Mouse (Mus musculus) hindbrain, postnatal 0 days (tissue): Measurements from ENCODE around the gene Mtmr12. TPM values are rescaled to one million over a fixed set of nuclear protein-coding genes. Genes with fewer than 3 reads are reported as not detected.

Experiments
- ATAC-seq: fragments of 200-750 bp; cut with Nextera tagmentation; 2 replicates; pipeline ENCODE4 v1.8.0; 2017; ENCODE audit warnings: mild to moderate bottlenecking, moderate TSS enrichment, moderate library complexity
- DNase-seq: peaks from one replicate; pipeline ENCODE4 v3.0.0-alpha.2; 2015; ENCODE audit warnings: low spot score
- H3K27ac ChIP-seq: fragments of 300-500 bp; sonication (generic); 2 replicates; pipeline ENCODE4 v1.5.1; 2014; ENCODE audit warnings: mild to moderate bottlenecking
- H3K27me3 ChIP-seq: fragments of 300-500 bp; sonication (generic); 2 replicates; pipeline ENCODE4 v1.6.1; 2014; ENCODE audit warnings: low read length, mixed read lengths; ENCODE audit not compliant: insufficient read depth
- H3K36me3 ChIP-seq: fragments of 300-500 bp; sonication (generic); 2 replicates; pipeline ENCODE4 v1.6.1; 2014; ENCODE audit warnings: low read length, mixed read lengths; ENCODE audit not compliant: insufficient read depth
- H3K4me1 ChIP-seq: fragments of 300-500 bp; sonication (generic); 2 replicates; pipeline ENCODE4 v1.6.1; 2014; ENCODE audit warnings: antibody characterized with exemption, low read length, mixed read lengths; ENCODE audit not compliant: insufficient read depth
- H3K4me2 ChIP-seq: fragments of 300-500 bp; sonication (generic); 2 replicates; pipeline ENCODE4 v1.6.1; 2014; ENCODE audit warnings: low read depth, mild to moderate bottlenecking, low read length, moderate library complexity, mixed read lengths
- H3K4me3 ChIP-seq: fragments of 300-500 bp; sonication (generic); 2 replicates; pipeline ENCODE4 v1.5.1; 2014; ENCODE audit warnings: low read length
- H3K9ac ChIP-seq: fragments of 300-500 bp; sonication (generic); replicated peaks from 2 replicates; pipeline ENCODE4 v1.6.1; 2014; ENCODE audit warnings: mild to moderate bottlenecking, low read length, moderate library complexity, mixed read lengths
- H3K9me3 ChIP-seq: fragments of 300-500 bp; sonication (generic); 2 replicates; pipeline ENCODE4 v1.6.1; 2016; ENCODE audit warnings: low read length, mixed read lengths
- CTCF ChIP-seq: IDR thresholded peaks from 2 replicates; pipeline ENCODE4 v1.5.1; 2016; ENCODE audit warnings: antibody characterized with exemption, control low read depth, low read depth
- WGBS: fragments of 180-500 bp; shearing (Covaris S2); extraction: QIAGEN DNeasy Blood & Tissue Kit; methylation state at CpG from one replicate; pipeline ENCODE4 v1.1.7; 2014; 5-methylcytosine and 5-hydroxymethylcytosine counted together
- microRNA counts: library from miRNA; unstranded; fragments of <30 nt; microRNA quantifications from one replicate; lab custom pipeline; 2015
- microRNA-seq, 2 experiments: library from miRNA; unstranded; fragments of <30 nt; microRNA quantifications; one replicate each; pipeline ENCODE4; 2016
- polyA plus RNA-seq: library from polyadenylated mRNA; unstranded; fragments of >200 nt; fragmentation: Nextera tagmentation; extraction: Ambion mirVana; gene quantifications from 2 replicates; pipeline ENCODE4 v1.2.1, GENCODE M21; 2015
- total RNA-seq: library from RNA; depleted of rRNA; stranded (reverse); fragments of >200 nt; gene quantifications from 2 replicates; pipeline ENCODE4 v1.2.3, GENCODE M21; 2014; rRNA removed

The Mtmr12 gene
- total and polyA plus RNA-seq, 2 experiments from 2014 or later: 5.7 to 12.6 TPM

GRCm38 (mm10) chr15:12320441-12321090 lies 115.7 kb downstream of the Mtmr12 start:
- Histone ChIP-seq H3K9ac (peak overlapping the region; percentile 95), H3K9me3 (no peaks in the 10 kb centered on the region), H3K4me2 (peak overlapping the region; percentile 82), H3K4me3 (peak overlapping the region; percentile 95), H3K27ac (peak overlapping the region; percentile 96), H3K27me3 (no peaks in the 10 kb centered on the region), H3K4me1 (peaks cover 14% of the 10 kb centered on the region), H3K36me3 (no peaks in the 10 kb centered on the region)
- DNase-seq: no peak
- no peak for TF ChIP-seq CTCF
- ATAC-seq: no peak
- WGBS: 5% methylated on average over 22 of the region's 22 CpGs

GRCm38 (mm10) chr15:12321091-12321787 lies 116.4 kb downstream of the Mtmr12 start, which contains the start of gene Golph3:
Gene Golph3, plus strand, starts transcription at chr15:12321450.
- peak; percentile 98 for DNase-seq
- ATAC-seq: peak; percentile 98
- Histone ChIP-seq H3K9ac (peak within 1 kb of the TSS; percentile 95), H3K36me3 (no peaks in the 10 kb centered on the region), H3K4me1 (peaks cover 14% of the 10 kb centered on the region), H3K4me3 (peak within 1 kb of the TSS; percentile 95), H3K4me2 (peak within 1 kb of the TSS; percentile 82), H3K9me3 (no peaks in the 10 kb centered on the region), H3K27ac (peak within 1 kb of the TSS; percentile 96), H3K27me3 (no peaks in the 10 kb centered on the region)
- under 1% methylated on average over 70 of the region's 74 CpGs for WGBS
- TF ChIP-seq CTCF: no peak

GRCm38 (mm10) chr15:12321788-12322621 lies 117.2 kb downstream of the Mtmr12 start, which contains the start of gene 1810049J17Rik:
Gene 1810049J17Rik, minus strand, starts transcription at chr15:12321899.
- no peaks in the 10 kb centered on the region for H3K27me3 ChIP-seq
- peak; percentile 6 for ATAC-seq
- H3K9me3 ChIP-seq: no peaks in the 10 kb centered on the region
- DNase-seq: peak; percentile 57
- H3K4me3 ChIP-seq: peak within 1 kb of the TSS; percentile 95
- H3K4me1 ChIP-seq: peaks cover 14% of the 10 kb centered on the region
- H3K9ac ChIP-seq: peak within 1 kb of the TSS; percentile 95
- no peak for TF ChIP-seq CTCF
- H3K36me3 ChIP-seq: no peaks in the 10 kb centered on the region
- H3K27ac ChIP-seq: peak within 1 kb of the TSS; percentile 96
- WGBS: under 1% methylated on average over 47 of the region's 70 CpGs
- peak within 1 kb of the TSS; percentile 82 for H3K4me2 ChIP-seq

GRCm38 (mm10) chr15:12322676-12323402 lies 118.0 kb downstream of the Mtmr12 start:
- peak overlapping the region; percentile 95 for H3K4me3 ChIP-seq
- peak overlapping the region; percentile 95; the same call in 1 of the 2 replicates for H3K9ac ChIP-seq
- H3K4me2 ChIP-seq: peak overlapping the region; percentile 82
- peaks cover 14% of the 10 kb centered on the region for H3K4me1 ChIP-seq
- ATAC-seq (no peak), DNase-seq (no peak)
- WGBS: 17% methylated on average over 9 of the region's 9 CpGs
- no peaks in the 10 kb centered on the region for H3K36me3 ChIP-seq
- no peak overlapping the region for H3K27ac ChIP-seq
- no peaks in the 10 kb centered on the region for H3K9me3 ChIP-seq
- H3K27me3 ChIP-seq: no peaks in the 10 kb centered on the region
- no peak for TF ChIP-seq CTCF

MicroRNA genes within 50 kb of the gene (microRNA counts, 519-probe panel; counts per million panel counts)
- microRNA mmu-miR-1898 (lab: Ali Mortazavi, UCI): 1,422 counts per million, percentile 18 among the panel's probes with 10 or more counts

Small RNA genes within 50 kb of the gene (microRNA-seq; reads per million reads assigned to microRNA genes)
- 0 reads per million in 2 experiments for gene Mir1898

Other genes starting within 250 kb of the Mtmr12 start
- 86.7 and 87.2 TPM in 2 replicates for gene Sub1, start 208.0 kb upstream of the Mtmr12 start, total RNA-seq
- gene Sub1, start 208.0 kb upstream of the Mtmr12 start, polyA plus RNA-seq: 585 and 630 TPM in 2 replicates
- 266 and 281 TPM in 2 replicates for gene Zfr, start 87.2 kb upstream of the Mtmr12 start, total RNA-seq
- gene Zfr, start 87.2 kb upstream of the Mtmr12 start, polyA plus RNA-seq: 196 and 219 TPM in 2 replicates
- gene Golph3, start 116.4 kb downstream of the Mtmr12 start, total RNA-seq: 132 and 134 TPM in 2 replicates
- gene Golph3, start 116.4 kb downstream of the Mtmr12 start, polyA plus RNA-seq: 59.5 and 63.6 TPM in 2 replicates
- not detected in 2 replicates for gene 1810049J17Rik, start 116.9 kb downstream of the Mtmr12 start, total RNA-seq
- gene 1810049J17Rik, start 116.9 kb downstream of the Mtmr12 start, polyA plus RNA-seq: 1.4 and 1.8 TPM in 2 replicates